Mouse (Mus musculus) heart, embryonic 14.5 days (tissue): Measurements from ENCODE around the gene 4930453N24Rik. TPM values are rescaled to one million over a fixed set of nuclear protein-coding genes. Genes with fewer than 3 reads are reported as not detected.

Experiments used
- ATAC-seq: fragments of 200-750 bp; cut with Nextera tagmentation; 2 replicates; pipeline ENCODE4 v1.8.0; 2017; ENCODE audit warnings: low read depth, moderate TSS enrichment; ENCODE audit not compliant: insufficient number of reproducible peaks, insufficient read depth, low FRiP score
- H3K27ac ChIP-seq, 2 experiments: fragments of 200-500 bp in 1 of 2; fragments of 300-500 bp in 1 of 2; sonication (generic) in 1 of 2; replicated peaks in 1 of 2; 2 replicates each; pipeline ENCODE4 v1.5.1; 2012 to 2014; ENCODE audit warnings: low read depth in 2 of 2, low read length in 2 of 2, control low read depth in 1 of 2, mild to moderate bottlenecking in 1 of 2, mixed read lengths in 1 of 2; ENCODE audit not compliant: control insufficient read depth in 1 of 2, insufficient read depth in 1 of 2
- H3K27me3 ChIP-seq: fragments of 300-500 bp; sonication (generic); 2 replicates; pipeline ENCODE4 v1.6.1; 2014; ENCODE audit warnings: mild to moderate bottlenecking, low read length, control low read depth; ENCODE audit not compliant: control insufficient read depth, insufficient read depth
- H3K36me3 ChIP-seq: fragments of 300-500 bp; sonication (generic); 2 replicates; pipeline ENCODE4 v1.6.1; 2014; ENCODE audit warnings: mild to moderate bottlenecking, control low read depth, low read length, mixed read lengths; ENCODE audit not compliant: control insufficient read depth, insufficient read depth
- H3K4me1 ChIP-seq, 2 experiments: fragments of 200-500 bp in 1 of 2; fragments of 300-500 bp in 1 of 2; sonication (generic) in 1 of 2; 2 replicates each; pipeline ENCODE4 v1.6.1; 2012 to 2014; ENCODE audit warnings: low read length in 2 of 2, control low read depth in 1 of 2, mixed read lengths in 1 of 2; ENCODE audit not compliant: control insufficient read depth in 2 of 2, insufficient read depth in 2 of 2
- H3K4me2 ChIP-seq: fragments of 300-500 bp; sonication (generic); 2 replicates; pipeline ENCODE4 v1.6.1; 2014; ENCODE audit warnings: mild to moderate bottlenecking, low read length
- H3K4me3 ChIP-seq, 2 experiments: fragments of 200-500 bp in 1 of 2; fragments of 300-500 bp in 1 of 2; sonication (generic) in 1 of 2; 2 replicates each; pipeline ENCODE4 v1.5.1; 2012 to 2014; ENCODE audit warnings: low read length in 2 of 2, mild to moderate bottlenecking in 2 of 2, control low read depth in 1 of 2, low read depth in 1 of 2, moderate library complexity in 1 of 2; ENCODE audit not compliant: control insufficient read depth in 1 of 2, insufficient read depth in 1 of 2
- H3K9ac ChIP-seq: fragments of 300-500 bp; sonication (generic); 2 replicates; pipeline ENCODE4 v1.6.1; 2014; ENCODE audit warnings: mild to moderate bottlenecking, low read length
- H3K9me3 ChIP-seq: fragments of 300-500 bp; sonication (generic); 2 replicates; pipeline ENCODE4 v1.6.1; 2016; ENCODE audit warnings: low read length, control low read depth; ENCODE audit not compliant: control insufficient read depth
- WGBS: fragments of 180-500 bp; shearing (Covaris S2); extraction: QIAGEN DNeasy Blood & Tissue Kit; methylation state at CpG from one replicate; pipeline ENCODE4 v1.1.7; 2014; 5-methylcytosine and 5-hydroxymethylcytosine counted together
- polyA plus RNA-seq: library from polyadenylated mRNA; unstranded; fragments of >200 nt; fragmentation: Nextera tagmentation; extraction: Ambion mirVana; gene quantifications from 2 replicates; pipeline ENCODE4 v1.2.1, GENCODE M21; 2014

Gene 4930453N24Rik
- polyA plus RNA-seq, 1 experiment from 2014 or later, result 16.8 TPM

DNA sequence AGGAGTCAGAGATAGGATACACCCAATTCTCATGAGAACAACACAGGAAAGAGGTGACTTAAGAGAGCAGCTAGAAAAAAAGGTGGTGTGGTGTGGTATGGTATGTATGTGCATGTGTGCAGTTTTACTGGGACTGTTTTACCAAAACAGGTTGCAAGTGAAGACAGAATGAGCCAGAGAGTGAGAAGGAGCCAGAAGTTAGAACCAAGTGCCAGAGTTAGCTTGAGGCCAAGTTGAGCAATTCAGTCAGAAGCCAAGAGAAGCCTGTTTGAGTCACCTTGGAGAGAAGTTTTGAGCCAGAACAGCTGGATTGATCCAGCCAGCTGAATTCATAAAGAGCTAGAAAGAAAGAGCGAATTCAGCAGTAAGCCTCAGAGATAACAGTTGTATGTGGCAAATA is 4.6 kb upstream of the 4930453N24Rik start:
- Histone ChIP-seq H3K9me3 (no peaks in the 10 kb centered on the region), H3K36me3 (peaks cover 5% of the 10 kb centered on the region; the same call in 1 of the 2 replicates), H3K9ac (no peak overlapping the region), H3K4me3 (no peak overlapping the region), H3K27ac (no peak overlapping the region), H3K27me3 (no peaks in the 10 kb centered on the region), H3K4me1 (no peaks in the 10 kb centered on the region), H3K4me2 (no peak overlapping the region)
- 77% methylated on average over 1 of the region's 1 CpGs for WGBS
- no peak for ATAC-seq

DNA sequence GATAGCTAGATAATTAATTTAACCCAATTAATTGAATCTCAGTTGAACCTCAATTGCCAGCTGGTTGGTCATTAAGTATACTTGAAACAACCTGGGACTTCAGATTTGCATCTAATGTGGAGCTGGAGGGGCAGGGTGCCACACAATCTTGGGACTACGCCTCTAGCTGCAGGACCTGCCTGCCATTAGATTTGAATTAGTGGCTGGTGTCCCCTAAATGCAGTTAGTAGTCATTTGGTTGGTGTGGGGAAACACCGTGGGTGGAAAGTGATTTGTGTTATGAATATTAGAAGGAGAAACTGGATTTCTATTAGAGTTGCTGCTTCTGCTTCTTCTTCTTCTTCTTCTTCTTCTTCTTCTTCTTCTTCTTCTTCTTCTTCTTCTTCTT is 464 bp upstream of the 4930453N24Rik start:
- no peak for ATAC-seq
- H3K4me1 ChIP-seq, result peaks cover 2 to 6% of the 10 kb centered on the region in 2 experiments; a peak in 2 of 4 replicates
- H3K4me3 ChIP-seq, result peak overlapping the region in 1 of 2 experiments; percentile 93; a peak in 2 of 4 replicates
- no peaks in the 10 kb centered on the region for H3K27me3 ChIP-seq
- peak overlapping the region; percentile 92 for H3K9ac ChIP-seq
- no peaks in the 10 kb centered on the region for H3K9me3 ChIP-seq
- H3K36me3 ChIP-seq, result peaks cover 9% of the 10 kb centered on the region
- WGBS, result 87% methylated on average over 2 of the region's 2 CpGs
- H3K27ac ChIP-seq, result peak overlapping the region in 1 of 2 experiments; percentile 23; a peak in 1 of 4 replicates
- H3K4me2 ChIP-seq, result peak overlapping the region; percentile 66

DNA sequence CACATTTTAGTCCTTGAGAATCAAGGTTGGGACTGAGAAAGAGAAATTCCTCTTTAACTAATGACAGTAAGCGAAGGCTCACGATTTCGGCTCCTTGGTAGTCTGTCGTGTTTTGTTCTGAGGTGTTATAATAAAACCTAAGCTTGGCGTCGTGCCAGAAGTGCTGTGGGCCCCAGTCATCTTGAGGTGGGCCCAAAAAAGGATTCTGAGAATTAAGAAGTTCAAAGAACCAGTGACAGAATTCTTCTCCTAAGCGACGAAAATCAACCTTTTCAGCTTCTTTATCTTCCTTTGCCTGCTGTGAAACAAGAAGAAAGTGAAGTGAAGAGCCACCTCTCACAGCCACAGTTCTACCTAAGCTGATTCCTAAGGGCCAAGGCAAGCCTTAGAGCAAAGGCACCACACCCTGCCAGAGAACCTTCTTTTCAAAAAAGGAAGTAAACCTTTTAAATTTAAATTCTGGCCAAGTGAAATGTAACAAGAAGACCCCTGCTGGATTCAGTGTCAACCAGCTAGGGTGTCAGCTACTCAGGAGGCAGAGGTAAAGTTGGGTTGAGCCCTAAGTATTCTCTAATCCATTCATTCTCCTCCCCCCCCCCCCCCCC is 4.2 kb downstream of the 4930453N24Rik start:
- H3K9me3 ChIP-seq, result peaks cover 9% of the 10 kb centered on the region
- no peak overlapping the region for H3K4me2 ChIP-seq
- H3K4me3 ChIP-seq, result no peak overlapping the region
- peaks cover 2 to 6% of the 10 kb centered on the region in 2 experiments; a peak in 2 of 4 replicates for H3K4me1 ChIP-seq
- peaks cover 43% of the 10 kb centered on the region for H3K36me3 ChIP-seq
- H3K27ac ChIP-seq, result no peak overlapping the region
- no peak for ATAC-seq
- H3K9ac ChIP-seq, result no peak overlapping the region
- H3K27me3 ChIP-seq, result no peaks in the 10 kb centered on the region
- whole genome bisulfite sequencing, result 91% methylated on average over 8 of the region's 8 CpGs

DNA sequence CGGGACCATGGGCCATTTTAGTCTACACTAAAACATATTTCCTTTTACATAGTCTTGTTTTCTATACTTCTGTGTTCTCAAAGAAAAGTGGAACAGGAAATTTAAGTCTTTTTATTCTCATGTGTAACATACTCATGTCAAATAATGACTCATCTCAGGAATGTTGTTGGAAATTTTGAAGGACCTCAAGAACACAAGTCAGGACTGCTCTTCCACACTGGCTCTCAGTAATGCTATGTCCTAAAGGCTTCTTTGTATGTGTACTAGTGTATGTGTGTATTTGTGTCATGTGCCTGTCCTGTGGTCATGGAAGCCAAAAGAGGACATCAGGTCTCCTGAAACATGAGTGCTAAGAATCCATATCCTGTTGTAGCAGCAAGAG is 11.7 kb downstream of the 4930453N24Rik start:
- Histone ChIP-seq H3K27ac (peak overlapping the region in 1 of 2 experiments; percentile 71; a peak in 1 of 4 replicates), H3K4me3 (no peak overlapping the region), H3K4me1 (peaks cover 4 to 12% of the 10 kb centered on the region in 2 experiments), H3K9ac (no peak overlapping the region), H3K4me2 (no peak overlapping the region), H3K27me3 (no peaks in the 10 kb centered on the region), H3K36me3 (peaks cover 12% of the 10 kb centered on the region), H3K9me3 (peaks cover 12% of the 10 kb centered on the region)
- no peak for ATAC-seq
- 76% methylated on average over 1 of the region's 1 CpGs for WGBS

DNA sequence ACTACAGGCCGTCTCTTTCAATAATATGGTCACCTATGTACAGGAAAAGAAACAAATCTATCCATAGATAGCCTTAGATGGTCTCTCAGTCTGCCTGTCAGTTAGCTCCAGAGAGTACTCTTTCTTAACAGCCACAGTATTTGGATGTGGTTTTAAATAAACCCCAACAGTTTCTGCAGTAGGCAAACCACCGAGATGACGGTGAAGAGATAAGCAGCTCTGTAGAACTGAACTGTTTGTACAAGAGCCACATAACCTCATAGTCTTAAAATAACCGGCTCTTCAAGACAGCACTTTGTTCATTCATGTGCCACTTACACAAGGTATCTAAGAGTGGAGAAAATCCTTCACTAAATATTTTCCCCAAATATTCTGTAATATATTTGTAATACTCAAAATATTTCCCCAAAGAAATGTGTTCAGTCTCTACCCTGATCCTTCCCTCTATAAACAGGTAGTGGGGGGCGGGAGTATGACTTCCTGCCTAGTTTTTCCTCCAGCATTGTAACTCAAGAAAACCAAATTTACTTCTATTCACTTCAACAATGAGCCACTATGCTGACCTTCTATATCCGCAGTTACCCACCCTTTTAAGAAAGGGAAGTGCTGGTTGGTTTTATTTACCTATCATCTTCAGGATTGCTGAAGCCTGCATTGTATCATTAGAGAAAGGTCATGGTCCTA is 12.3 kb downstream of the 4930453N24Rik start:
- no peak overlapping the region for H3K4me3 ChIP-seq
- peaks cover 4 to 12% of the 10 kb centered on the region in 2 experiments for H3K4me1 ChIP-seq
- no peak overlapping the region for H3K9ac ChIP-seq
- H3K36me3 ChIP-seq, result peaks cover 9% of the 10 kb centered on the region
- H3K27ac ChIP-seq, result peak overlapping the region in 1 of 2 experiments; percentile 71; a peak in 2 of 4 replicates
- H3K9me3 ChIP-seq, result peaks cover 12% of the 10 kb centered on the region
- H3K27me3 ChIP-seq, result no peaks in the 10 kb centered on the region
- ATAC-seq, result peak; percentile 54
- peak overlapping the region; percentile 23; the same call in 1 of the 2 replicates for H3K4me2 ChIP-seq
- WGBS, result 36% methylated on average over 6 of the region's 6 CpGs

DNA sequence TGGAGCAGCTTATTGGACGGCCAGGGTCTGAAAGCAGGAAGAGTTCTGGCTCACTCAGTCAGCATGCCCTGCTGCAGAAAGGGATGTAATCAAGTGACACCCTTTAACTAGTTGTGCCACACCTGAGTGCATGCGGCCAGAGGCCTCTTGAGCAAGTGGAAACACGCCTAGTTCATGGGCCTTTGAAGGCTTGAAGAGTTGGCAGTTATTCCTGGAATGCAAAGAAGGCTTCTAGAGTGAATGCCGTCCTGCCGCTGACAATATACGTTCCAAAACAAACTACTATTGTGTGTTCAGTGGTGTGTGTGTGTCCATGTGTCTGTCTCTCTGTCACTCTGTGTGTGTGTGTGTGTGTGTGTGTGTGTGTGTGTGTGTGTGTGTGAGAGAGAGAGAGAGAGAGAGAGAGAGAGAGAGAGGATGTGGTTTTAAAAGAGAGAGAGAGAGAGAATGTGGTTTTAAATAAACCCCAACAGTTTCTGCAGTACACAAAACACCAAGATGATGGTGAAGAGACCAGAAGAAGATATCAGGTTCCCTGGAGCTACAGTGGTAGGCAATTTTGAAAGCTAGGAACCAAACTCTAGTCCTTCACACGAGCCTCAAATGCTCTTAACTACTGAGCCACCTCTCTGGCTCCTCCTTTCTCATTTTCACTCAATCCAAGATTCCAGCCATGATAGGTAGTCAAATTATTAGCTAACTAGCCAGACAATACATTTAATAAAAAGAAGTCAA is 13.1 kb downstream of the 4930453N24Rik start:
- 58% methylated on average over 7 of the region's 7 CpGs for WGBS
- no peak for ATAC-seq
- Histone ChIP-seq H3K9me3 (peaks cover 4% of the 10 kb centered on the region), H3K27me3 (no peaks in the 10 kb centered on the region), H3K36me3 (peaks cover 1% of the 10 kb centered on the region), H3K27ac (peak overlapping the region in 1 of 2 experiments; percentile 71; a peak in 2 of 4 replicates), H3K9ac (no peak overlapping the region), H3K4me1 (peaks cover 4 to 12% of the 10 kb centered on the region in 2 experiments), H3K4me3 (no peak overlapping the region), H3K4me2 (peak overlapping the region; percentile 23; the same call in 1 of the 2 replicates)

DNA sequence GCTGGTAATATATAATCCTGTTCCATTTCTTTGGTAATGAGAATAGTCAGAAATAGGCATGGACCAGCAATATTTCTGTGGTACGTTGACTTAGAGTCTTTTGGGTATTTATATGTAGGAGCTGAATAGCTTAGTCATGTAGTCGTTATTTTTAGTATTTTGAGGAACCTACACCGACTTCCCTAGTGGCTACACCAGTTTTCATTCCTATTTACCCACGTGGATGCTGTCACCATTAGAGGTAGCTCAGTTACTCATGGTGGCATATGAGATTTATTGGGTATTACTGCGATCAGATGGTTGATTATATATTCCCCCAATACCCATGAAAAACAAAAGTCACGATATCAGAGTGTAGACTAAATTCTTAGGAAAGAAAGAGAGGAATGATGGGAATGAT is 14.6 kb downstream of the 4930453N24Rik start:
- H3K9ac ChIP-seq, result no peak overlapping the region
- H3K27ac ChIP-seq, result no peak overlapping the region
- 0 out of 2 replicates have a peak, but pooled peaks cover 3% of the 10 kb centered on the region for H3K9me3 ChIP-seq
- peaks cover 4 to 12% of the 10 kb centered on the region in 2 experiments for H3K4me1 ChIP-seq
- no peak for ATAC-seq
- H3K4me2 ChIP-seq, result no peak overlapping the region
- 74% methylated on average over 6 of the region's 6 CpGs for WGBS
- H3K27me3 ChIP-seq, result no peaks in the 10 kb centered on the region
- no peak overlapping the region for H3K4me3 ChIP-seq
- no peaks in the 10 kb centered on the region for H3K36me3 ChIP-seq
